8 mouse cellular contexts compared by ENCODE assay signal in genomic region chr4:134879410-134879981, GRCm38 (mm10). TPM values are rescaled to one million over a fixed set of nuclear protein-coding genes. Genes with fewer than 3 reads are reported as not detected.
DNase-seq lines count a peak whose midpoint lies in the region; ATAC-seq and TF ChIP-seq lines count a peak whose summit lies in the region.

No protein-coding gene starts in this region.

- H3ac ChIP-seq in C2C12 (ENCODE audit: control insufficient read depth, insufficient read length, low read depth) = no peak overlapping the region

- H3K4me1 ChIP-seq in bone marrow macrophage, adult 2 months (ENCODE audit: control insufficient read depth, insufficient read depth, low read length) = peaks cover 15% of the 10 kb centered on the region
- peaks cover 17% of the 10 kb centered on the region for H3K4me1 ChIP-seq in heart, embryonic 13.5 days
- H3K4me1 ChIP-seq in kidney, postnatal 0 days (replicated peaks; ENCODE audit: insufficient read depth, low read length) = no peaks in the 10 kb centered on the region
- H3K4me1 ChIP-seq in liver, embryonic 14.5 days (replicated peaks; ENCODE audit: control insufficient read depth in 2 of 2, insufficient read depth in 2 of 2, low read length in 1 of 2) = peaks cover 0 to 5% of the 10 kb centered on the region in 2 experiments; a peak in 1 of 4 replicates
- H3K4me1 ChIP-seq in neural tube, embryonic 11.5 days (ENCODE audit: control insufficient read depth, insufficient read depth, low read length) = 0 out of 2 replicates have a peak, but pooled peaks cover 5% of the 10 kb centered on the region
- H3K4me1 ChIP-seq in stomach, embryonic 16.5 days (ENCODE audit: control insufficient read depth, insufficient read depth, low read length) = peaks cover 5% of the 10 kb centered on the region; the same call in 1 of the 2 replicates

- peak overlapping the region; percentile 71 for H3K9ac ChIP-seq in heart, embryonic 13.5 days
- no peak overlapping the region for H3K9ac ChIP-seq in kidney, postnatal 0 days (ENCODE audit: low read depth, low read length)
- no peak overlapping the region for H3K9ac ChIP-seq in liver, embryonic 14.5 days (replicated peaks)
- H3K9ac ChIP-seq in neural tube, embryonic 11.5 days (ENCODE audit: low read length) = peak overlapping the region; percentile 26; the same call in 1 of the 2 replicates
- peak overlapping the region; percentile 4 for H3K9ac ChIP-seq in stomach, embryonic 16.5 days (ENCODE audit: low read length)

- no peaks in the 10 kb centered on the region for H3K79me3 ChIP-seq in C2C12 (ENCODE audit: low read depth)

- TF ChIP-seq POLR2A in bone marrow macrophage, adult 2 months (IDR thresholded peaks at IDR 0.05; ENCODE audit: borderline replicate concordance, low read depth, low read length) = no peak

- no peak overlapping the region for H3K4me3 ChIP-seq in C2C12 (ENCODE audit: insufficient read depth, poor library complexity, severe bottlenecking)
- H3K4me3 ChIP-seq in bone marrow macrophage, adult 2 months (ENCODE audit: insufficient read depth, low read length) = peak overlapping the region; percentile 40
- H3K4me3 ChIP-seq in heart, embryonic 13.5 days = peak overlapping the region; percentile 49
- peak overlapping the region; percentile 10 for H3K4me3 ChIP-seq in kidney, postnatal 0 days (replicated peaks; ENCODE audit: low read depth, low read length)
- H3K4me3 ChIP-seq in liver, embryonic 14.5 days (ENCODE audit: insufficient read depth in 1 of 2, low read depth in 2 of 2, low read length in 2 of 2) = peak overlapping the region; percentile 3 to 32; a peak in 3 of 4 replicates
- H3K4me3 ChIP-seq in neural tube, embryonic 11.5 days (ENCODE audit: low read depth, low read length) = peak overlapping the region; percentile 25
- H3K4me3 ChIP-seq in stomach, embryonic 16.5 days (replicated peaks; ENCODE audit: low read length) = peak overlapping the region; percentile 41

- TF ChIP-seq EP300 in liver, embryonic 14.5 days (IDR thresholded peaks at IDR 0.05; ENCODE audit: low read depth) = no peak

- no peaks in the 10 kb centered on the region for H3K27me3 ChIP-seq in C2C12 (ENCODE audit: control insufficient read depth, insufficient read depth, insufficient read length)
- no peaks in the 10 kb centered on the region for H3K27me3 ChIP-seq in heart, embryonic 13.5 days (replicated peaks)
- H3K27me3 ChIP-seq in kidney, postnatal 0 days (ENCODE audit: insufficient read depth, low read length) = no peaks in the 10 kb centered on the region
- H3K27me3 ChIP-seq in liver, embryonic 14.5 days (ENCODE audit: control insufficient read depth, insufficient read depth, low read length) = no peaks in the 10 kb centered on the region
- H3K27me3 ChIP-seq in neural tube, embryonic 11.5 days (ENCODE audit: control insufficient read depth, insufficient read depth, low read length) = no peaks in the 10 kb centered on the region
- H3K27me3 ChIP-seq in stomach, embryonic 16.5 days (ENCODE audit: control insufficient read depth, insufficient read depth, low read length) = no peaks in the 10 kb centered on the region

- H3K9me3 ChIP-seq in heart, embryonic 13.5 days = no peaks in the 10 kb centered on the region
- H3K9me3 ChIP-seq in kidney, postnatal 0 days (replicated peaks; ENCODE audit: low read length) = no peaks in the 10 kb centered on the region
- H3K9me3 ChIP-seq in liver, embryonic 14.5 days (ENCODE audit: control insufficient read depth, low read length) = no peaks in the 10 kb centered on the region
- H3K9me3 ChIP-seq in neural tube, embryonic 11.5 days (ENCODE audit: control insufficient read depth, low read length) = no peaks in the 10 kb centered on the region
- no peaks in the 10 kb centered on the region for H3K9me3 ChIP-seq in stomach, embryonic 16.5 days (replicated peaks; ENCODE audit: control insufficient read depth, low read length)

- peak; percentile 73 for TF ChIP-seq CTCF in C2C12 (IDR thresholded peaks at IDR 0.05; ENCODE audit: control insufficient read depth, insufficient read depth, insufficient read length)
- peak; percentile 83 for TF ChIP-seq CTCF in bone marrow macrophage, adult 2 months (IDR thresholded peaks at IDR 0.05; ENCODE audit: low read depth, low read length)
- TF ChIP-seq CTCF in kidney, postnatal 0 days (IDR thresholded peaks at IDR 0.05; ENCODE audit: low read depth) = peak; percentile 87
- TF ChIP-seq CTCF in liver, embryonic 14.5 days (IDR thresholded peaks at IDR 0.05; ENCODE audit: low read depth) = peak; percentile 85

- H3K79me2 ChIP-seq in C2C12 (ENCODE audit: control insufficient read depth, insufficient read depth) = no peaks in the 10 kb centered on the region

- WGBS in heart, embryonic 13.5 days = 3% methylated on average over 17 of the region's 17 CpGs
- whole genome bisulfite sequencing in kidney, postnatal 0 days = 5% methylated on average over 17 of the region's 17 CpGs
- WGBS in liver, embryonic 14.5 days (ENCODE audit: insufficient replicate concordance) = 12% methylated on average over 17 of the region's 17 CpGs
- whole genome bisulfite sequencing in neural tube, embryonic 11.5 days = 1% methylated on average over 17 of the region's 17 CpGs
- 4% methylated on average over 17 of the region's 17 CpGs for WGBS in stomach, embryonic 16.5 days

- DNase-seq in kidney, postnatal 0 days (ENCODE audit: low spot score) = peak; percentile 88
- no peak for DNase-seq in liver, embryonic 14.5 days (ENCODE audit: low read depth in 3 of 3, low spot score in 3 of 3)
- peak; percentile 82 for DNase-seq in neural tube, embryonic 11.5 days (ENCODE audit: low spot score)

- H3K36me3 ChIP-seq in C2C12 (ENCODE audit: control insufficient read depth, insufficient read depth) = no peaks in the 10 kb centered on the region
- no peaks in the 10 kb centered on the region for H3K36me3 ChIP-seq in heart, embryonic 13.5 days
- H3K36me3 ChIP-seq in kidney, postnatal 0 days (ENCODE audit: insufficient read depth, low read length) = no peaks in the 10 kb centered on the region
- peaks cover 94% of the 10 kb centered on the region for H3K36me3 ChIP-seq in liver, embryonic 14.5 days (replicated peaks; ENCODE audit: control insufficient read depth, insufficient read depth, low read depth)
- no peaks in the 10 kb centered on the region for H3K36me3 ChIP-seq in neural tube, embryonic 11.5 days (ENCODE audit: control insufficient read depth, insufficient read depth, low read length)
- no peaks in the 10 kb centered on the region for H3K36me3 ChIP-seq in stomach, embryonic 16.5 days (ENCODE audit: control insufficient read depth, insufficient read depth, low read length)

- no peak overlapping the region for H3K27ac ChIP-seq in bone marrow macrophage, adult 2 months (ENCODE audit: insufficient read depth, low read depth, low read length)
- H3K27ac ChIP-seq in heart, embryonic 13.5 days (replicated peaks) = no peak overlapping the region
- no peak overlapping the region for H3K27ac ChIP-seq in kidney, postnatal 0 days
- H3K27ac ChIP-seq in liver, embryonic 14.5 days = no peak overlapping the region
- no peak overlapping the region for H3K27ac ChIP-seq in neural tube, embryonic 11.5 days (ENCODE audit: low read depth, low read length)
- no peak overlapping the region for H3K27ac ChIP-seq in stomach, embryonic 16.5 days (ENCODE audit: low read length)

- H3K4me2 ChIP-seq in heart, embryonic 13.5 days = peak overlapping the region; percentile 81
- H3K4me2 ChIP-seq in kidney, postnatal 0 days (ENCODE audit: low read length) = peak overlapping the region; percentile 52
- peak overlapping the region; percentile 40 for H3K4me2 ChIP-seq in liver, embryonic 14.5 days (ENCODE audit: low read depth)
- peak overlapping the region; percentile 44 for H3K4me2 ChIP-seq in neural tube, embryonic 11.5 days (ENCODE audit: low read depth)
- H3K4me2 ChIP-seq in stomach, embryonic 16.5 days (ENCODE audit: low read depth, low read length) = peak overlapping the region; percentile 70

- peak; percentile 39 for ATAC-seq in erythroblast, adult 5-6 weeks (replicated peaks; ENCODE audit: low FRiP score, poor library complexity, severe bottlenecking)
- ATAC-seq in heart, embryonic 13.5 days (ENCODE audit: extremely low read depth, insufficient number of reproducible peaks, low FRiP score, low TSS enrichment) = peak; percentile 57
- 0 out of 2 replicates have a peak, but pooled peaks have one; percentile 40 for ATAC-seq in kidney, postnatal 0 days (replicated peaks; ENCODE audit: low FRiP score, low read depth)
- no peak for ATAC-seq in liver, embryonic 14.5 days (ENCODE audit: insufficient read depth)
- no peak for ATAC-seq in neural tube, embryonic 11.5 days (ENCODE audit: insufficient read depth, low FRiP score, low TSS enrichment)
- no peak for ATAC-seq in stomach, embryonic 16.5 days (ENCODE audit: insufficient read depth, low FRiP score)

RNA-seq across cellular contexts. Expression of gene Rhd, which starts 15.2 kb away (rescaled TPM):
- polyA plus RNA-seq in C2C12 (2012; fragmentation: generic; extraction: Trizol) = 0.14 TPM
- not detected in 2 replicates for polyA plus RNA-seq in bone marrow macrophage, adult 2 months (2012; ENCODE audit: insufficient read depth, insufficient read length, missing spikeins)
- total RNA-seq in erythroblast, adult 5-6 weeks (2015; ENCODE audit: low replicate concordance) = 408 and 436 TPM in 2 replicates
- 820 and 839 TPM in 2 replicates for total RNA-seq in erythroblast, adult 5-6 weeks (2017; ENCODE audit: low replicate concordance)
- 13.0 and 19.3 TPM in 2 replicates for polyA plus RNA-seq in heart, embryonic 13.5 days (2015; fragmentation: Nextera tagmentation; extraction: Ambion mirVana)
- 0.32 and 0.40 TPM in 2 replicates for polyA plus RNA-seq in kidney, postnatal 0 days (2015; fragmentation: Nextera tagmentation; extraction: Ambion mirVana)
- 260 and 298 TPM in 2 replicates for polyA plus RNA-seq in liver, embryonic 14.5 days (2012; rRNA removed)
- polyA plus RNA-seq in liver, embryonic 14.5 days (2014; fragmentation: Nextera tagmentation; extraction: Ambion mirVana) = 576 and 578 TPM in 2 replicates
- polyA plus RNA-seq in neural tube, embryonic 11.5 days (2014; fragmentation: Nextera tagmentation; extraction: Ambion mirVana) = 13.8 and 15.7 TPM in 2 replicates
- 20.8 and 23.5 TPM in 2 replicates for polyA plus RNA-seq in stomach, embryonic 16.5 days (2015; fragmentation: Nextera tagmentation; extraction: Ambion mirVana)

RNA-seq across cellular contexts. Expression of gene Maco1, which starts 26.4 kb away (rescaled TPM):
- 14.6 TPM for polyA plus RNA-seq in C2C12 (2012; fragmentation: generic; extraction: Trizol)
- 26.7 and 30.8 TPM in 2 replicates for polyA plus RNA-seq in bone marrow macrophage, adult 2 months (2012; ENCODE audit: insufficient read depth, insufficient read length, missing spikeins)
- 13.0 and 19.4 TPM in 2 replicates for total RNA-seq in erythroblast, adult 5-6 weeks (2015; ENCODE audit: low replicate concordance)
- 36.0 and 39.9 TPM in 2 replicates for total RNA-seq in erythroblast, adult 5-6 weeks (2017; ENCODE audit: low replicate concordance)
- polyA plus RNA-seq in heart, embryonic 13.5 days (2015; fragmentation: Nextera tagmentation; extraction: Ambion mirVana) = 25.0 and 25.7 TPM in 2 replicates
- 31.2 and 32.4 TPM in 2 replicates for polyA plus RNA-seq in kidney, postnatal 0 days (2015; fragmentation: Nextera tagmentation; extraction: Ambion mirVana)
- 5.7 and 9.3 TPM in 2 replicates for polyA plus RNA-seq in liver, embryonic 14.5 days (2012; rRNA removed)
- 11.7 and 13.0 TPM in 2 replicates for polyA plus RNA-seq in liver, embryonic 14.5 days (2014; fragmentation: Nextera tagmentation; extraction: Ambion mirVana)
- 47.2 and 49.3 TPM in 2 replicates for polyA plus RNA-seq in neural tube, embryonic 11.5 days (2014; fragmentation: Nextera tagmentation; extraction: Ambion mirVana)
- polyA plus RNA-seq in stomach, embryonic 16.5 days (2015; fragmentation: Nextera tagmentation; extraction: Ambion mirVana) = 30.6 and 30.8 TPM in 2 replicates

RNA-seq across cellular contexts. Expression of gene Tmem50a, which starts 35.3 kb away (rescaled TPM):
- 94.9 TPM for polyA plus RNA-seq in C2C12 (2012; fragmentation: generic; extraction: Trizol)
- polyA plus RNA-seq in bone marrow macrophage, adult 2 months (2012; ENCODE audit: insufficient read depth, insufficient read length, missing spikeins) = 392 and 428 TPM in 2 replicates
- 150 and 151 TPM in 2 replicates for total RNA-seq in erythroblast, adult 5-6 weeks (2015; ENCODE audit: low replicate concordance)
- total RNA-seq in erythroblast, adult 5-6 weeks (2017; ENCODE audit: low replicate concordance) = 200 and 208 TPM in 2 replicates
- polyA plus RNA-seq in heart, embryonic 13.5 days (2015; fragmentation: Nextera tagmentation; extraction: Ambion mirVana) = 132 and 149 TPM in 2 replicates
- polyA plus RNA-seq in kidney, postnatal 0 days (2015; fragmentation: Nextera tagmentation; extraction: Ambion mirVana) = 169 and 188 TPM in 2 replicates
- polyA plus RNA-seq in liver, embryonic 14.5 days (2012; rRNA removed) = 44.2 and 50.8 TPM in 2 replicates
- 59.5 and 65.1 TPM in 2 replicates for polyA plus RNA-seq in liver, embryonic 14.5 days (2014; fragmentation: Nextera tagmentation; extraction: Ambion mirVana)
- polyA plus RNA-seq in neural tube, embryonic 11.5 days (2014; fragmentation: Nextera tagmentation; extraction: Ambion mirVana) = 150 and 160 TPM in 2 replicates
- polyA plus RNA-seq in stomach, embryonic 16.5 days (2015; fragmentation: Nextera tagmentation; extraction: Ambion mirVana) = 177 TPM in 2 replicates

RNA-seq across cellular contexts. Expression of gene Rsrp1, which starts 43.9 kb away (rescaled TPM):
- 35.4 TPM for polyA plus RNA-seq in C2C12 (2012; fragmentation: generic; extraction: Trizol)
- 1,131 and 1,373 TPM in 2 replicates for polyA plus RNA-seq in bone marrow macrophage, adult 2 months (2012; ENCODE audit: insufficient read depth, insufficient read length, missing spikeins)
- total RNA-seq in erythroblast, adult 5-6 weeks (2015; ENCODE audit: low replicate concordance) = 2,585 and 2,588 TPM in 2 replicates
- 1,104 and 1,368 TPM in 2 replicates for total RNA-seq in erythroblast, adult 5-6 weeks (2017; ENCODE audit: low replicate concordance)
- polyA plus RNA-seq in heart, embryonic 13.5 days (2015; fragmentation: Nextera tagmentation; extraction: Ambion mirVana) = 325 and 327 TPM in 2 replicates
- 375 and 409 TPM in 2 replicates for polyA plus RNA-seq in kidney, postnatal 0 days (2015; fragmentation: Nextera tagmentation; extraction: Ambion mirVana)
- polyA plus RNA-seq in liver, embryonic 14.5 days (2012; rRNA removed) = 228 and 239 TPM in 2 replicates
- 151 and 161 TPM in 2 replicates for polyA plus RNA-seq in liver, embryonic 14.5 days (2014; fragmentation: Nextera tagmentation; extraction: Ambion mirVana)
- polyA plus RNA-seq in neural tube, embryonic 11.5 days (2014; fragmentation: Nextera tagmentation; extraction: Ambion mirVana) = 340 and 349 TPM in 2 replicates
- polyA plus RNA-seq in stomach, embryonic 16.5 days (2015; fragmentation: Nextera tagmentation; extraction: Ambion mirVana) = 511 and 534 TPM in 2 replicates

RNA-seq across cellular contexts. Expression of gene Syf2, which starts 51.2 kb away (rescaled TPM):
- 48.6 TPM for polyA plus RNA-seq in C2C12 (2012; fragmentation: generic; extraction: Trizol)
- 97.3 and 97.6 TPM in 2 replicates for polyA plus RNA-seq in bone marrow macrophage, adult 2 months (2012; ENCODE audit: insufficient read depth, insufficient read length, missing spikeins)
- total RNA-seq in erythroblast, adult 5-6 weeks (2015; ENCODE audit: low replicate concordance) = 103 and 110 TPM in 2 replicates
- 291 and 294 TPM in 2 replicates for total RNA-seq in erythroblast, adult 5-6 weeks (2017; ENCODE audit: low replicate concordance)
- polyA plus RNA-seq in heart, embryonic 13.5 days (2015; fragmentation: Nextera tagmentation; extraction: Ambion mirVana) = 53.0 and 55.6 TPM in 2 replicates
- 115 and 120 TPM in 2 replicates for polyA plus RNA-seq in kidney, postnatal 0 days (2015; fragmentation: Nextera tagmentation; extraction: Ambion mirVana)
- 21.9 and 42.9 TPM in 2 replicates for polyA plus RNA-seq in liver, embryonic 14.5 days (2012; rRNA removed)
- 52.6 and 56.0 TPM in 2 replicates for polyA plus RNA-seq in liver, embryonic 14.5 days (2014; fragmentation: Nextera tagmentation; extraction: Ambion mirVana)
- 64.1 and 73.0 TPM in 2 replicates for polyA plus RNA-seq in neural tube, embryonic 11.5 days (2014; fragmentation: Nextera tagmentation; extraction: Ambion mirVana)
- polyA plus RNA-seq in stomach, embryonic 16.5 days (2015; fragmentation: Nextera tagmentation; extraction: Ambion mirVana) = 69.6 and 71.9 TPM in 2 replicates

Comparison
In these comparisons a context has a peak if more than half of its experiments do, and no peak if none do; other contexts are left out.
1. ATAC-seq: peak in erythroblast, adult 5-6 weeks (single experiment), heart, embryonic 13.5 days (single experiment) and kidney, postnatal 0 days (single experiment); none in liver, embryonic 14.5 days (single experiment), neural tube, embryonic 11.5 days (single experiment) and stomach, embryonic 16.5 days (single experiment).
2. H3K9ac ChIP-seq: peak in heart, embryonic 13.5 days (single experiment), neural tube, embryonic 11.5 days (single experiment) and stomach, embryonic 16.5 days (single experiment); none in kidney, postnatal 0 days (single experiment) and liver, embryonic 14.5 days (single experiment).
3. DNase-seq: peak in kidney, postnatal 0 days (single experiment) and neural tube, embryonic 11.5 days (single experiment); none in liver, embryonic 14.5 days (0 of 3).
4. RNA of gene Rhd, which starts 15.2 kb away (polyA plus RNA-seq): 260 to 578 TPM in liver, embryonic 14.5 days, 20.8 to 23.5 TPM in stomach, embryonic 16.5 days, 13.8 to 15.7 TPM in neural tube, embryonic 11.5 days and 13.0 to 19.3 TPM in heart, embryonic 13.5 days; 0.32 to 0.40 TPM in kidney, postnatal 0 days, 0.14 TPM in C2C12 (single experiment) and not detected in bone marrow macrophage, adult 2 months; every median in the first group is over 10 times any median in the second.
5. Peak in every context shown above with its lines, with median percentiles within 50 percentile points of each other: CTCF ChIP-seq and H3K4me2 ChIP-seq.